ENCODE assay signal across 9 mouse cellular contexts in genomic region chr11:46631635-46632034, GRCm38 (mm10). TPM values are rescaled to one million over a fixed set of nuclear protein-coding genes. Genes with fewer than 3 reads are reported as not detected.
DNase-seq lines count a peak whose midpoint lies in the region; ATAC-seq and TF ChIP-seq lines count a peak whose summit lies in the region.
"Had no signal": no experiment of that assay in that cellular context is flagged by ENCODE, and none has a peak within 500 bp of the region (broad histone marks: within the 10 kb centered on the region; RNA-seq: fewer than 3 reads in every experiment).

No protein-coding gene starts in this region.

- TF ChIP-seq CTCF in bone marrow, adult 2 months (IDR thresholded peaks at IDR 0.05; ENCODE audit: control insufficient read depth, insufficient read depth, low read length): 0 out of 2 replicates have a peak, but pooled peaks have one; percentile 23

- ATAC-seq in megakaryocyte progenitor cell, adult 5-6 weeks (replicated peaks; ENCODE audit: poor library complexity): peak; percentile 89

- WGBS in bone marrow, adult 2 months: 29% methylated on average over 3 of the region's 3 CpGs

- H3K27ac ChIP-seq in bone marrow, adult 2 months (ENCODE audit: control insufficient read depth, insufficient read depth, low read depth, low read length, poor library complexity): no peak overlapping the region

- no peaks in the 10 kb centered on the region; the same call in 1 of the 2 replicates for H3K4me1 ChIP-seq in bone marrow, adult 2 months (ENCODE audit: control insufficient read depth, insufficient read depth, low read length)

- DNase-seq in urinary bladder, postnatal 14 days (ENCODE audit: low spot score): peak; percentile 6
- DNase-seq in urinary bladder, postnatal 25 days (ENCODE audit: low spot score): no peak
- peak; percentile 25 for DNase-seq in forelimb bud, embryonic 11.5 days (ENCODE audit: low read depth, low spot score)
- peak; percentile 12 to 32 for DNase-seq in layer of hippocampus, adult 8-10 months (ENCODE audit: low spot score in 2 of 2)
- DNase-seq in right cerebral cortex, postnatal 4 days: peak; percentile 35
- DNase-seq in gastrocnemius, adult 8-10 months (ENCODE audit: low spot score in 2 of 2): no peak

- H3K4me3 ChIP-seq in bone marrow, adult 2 months (replicated peaks; ENCODE audit: control insufficient read depth, low read depth, low read length): no peak overlapping the region
- H3K4me3 ChIP-seq: erythroblast, embryonic 14.5 days had no signal

- TF ChIP-seq POLR2A in bone marrow, adult 2 months (IDR thresholded peaks at IDR 0.05; ENCODE audit: borderline replicate concordance, control insufficient read depth, low read depth, low read length): no peak

RNA-seq across cellular contexts. Expression of gene Dppa1, which starts 2.6 kb away (rescaled TPM):
- not detected in 2 replicates for polyA plus RNA-seq in bone marrow, adult 2 months (2011; ENCODE audit: insufficient read depth, insufficient read length, low replicate concordance, missing spikeins)
- not detected for total RNA-seq in layer of hippocampus, adult 8-10 months (2022)
- not detected in 2 replicates for total RNA-seq in megakaryocyte progenitor cell, adult 5-6 weeks (2015)
- total RNA-seq in megakaryocyte progenitor cell, adult 5-6 weeks (2017): not detected in 2 replicates
- not detected for total RNA-seq in gastrocnemius, adult 8-10 months (2022)
- polyA plus RNA-seq: erythroblast, embryonic 14.5 days had no signal

Comparison
In these comparisons a context has a peak if more than half of its experiments do, and no peak if none do; other contexts are left out.
1. DNase-seq: peak in urinary bladder, postnatal 14 days (single experiment), forelimb bud, embryonic 11.5 days (single experiment), layer of hippocampus, adult 8-10 months (2 of 2) and right cerebral cortex, postnatal 4 days (single experiment); none in urinary bladder, postnatal 25 days (single experiment) and gastrocnemius, adult 8-10 months (0 of 2).